Mouse (Mus musculus) layer of hippocampus, adult 9-10 months (tissue): Measurements from ENCODE around the gene Ppp2r5e.

Source experiments
- DNase-seq: peaks from one replicate; pipeline ENCODE4 v3.0.0; 2022; ENCODE audit warnings: low spot score

Gene Ppp2r5e

GRCm38 (mm10) chr12:75577255-75577654 lies 18.8 kb downstream of the Ppp2r5e start:
- no peak for DNase-seq

- peak; percentile 37 for DNase-seq
Observed at GRCm38 (mm10) chr12:75572271-75572670, 23.8 kb downstream of the Ppp2r5e start.

- no peak for DNase-seq
Observed at GRCm38 (mm10) chr12:75570138-75570537, 25.9 kb downstream of the Ppp2r5e start.

GRCm38 (mm10) chr12:75567745-75568144 lies 28.3 kb downstream of the Ppp2r5e start:
- DNase-seq = no peak

- no peak for DNase-seq
Observed at GRCm38 (mm10) chr12:75565756-75566155, 30.3 kb downstream of the Ppp2r5e start.

- DNase-seq = no peak
Observed at GRCm38 (mm10) chr12:75564498-75564897, 31.5 kb downstream of the Ppp2r5e start.

- DNase-seq = no peak
Observed at GRCm38 (mm10) chr12:75562996-75563618, 32.9 kb downstream of the Ppp2r5e start.

GRCm38 (mm10) chr12:75560681-75561387 lies 35.2 kb downstream of the Ppp2r5e start:
- no peak for DNase-seq

- no peak for DNase-seq
Observed at GRCm38 (mm10) chr12:75559196-75559595, 36.8 kb downstream of the Ppp2r5e start.

- no peak for DNase-seq
Observed at GRCm38 (mm10) chr12:75557813-75558212, 38.2 kb downstream of the Ppp2r5e start.

GRCm38 (mm10) chr12:75555032-75555431 lies 41.0 kb downstream of the Ppp2r5e start:
- DNase-seq = no peak

- no peak for DNase-seq
Observed at GRCm38 (mm10) chr12:75552296-75552695, 43.7 kb downstream of the Ppp2r5e start.

- DNase-seq = no peak
Observed at GRCm38 (mm10) chr12:75551671-75552070, 44.4 kb downstream of the Ppp2r5e start.

GRCm38 (mm10) chr12:75548999-75549398 lies 47.0 kb downstream of the Ppp2r5e start:
- no peak for DNase-seq

GRCm38 (mm10) chr12:75547174-75547573 lies 48.9 kb downstream of the Ppp2r5e start:
- DNase-seq = no peak

GRCm38 (mm10) chr12:75546241-75546640 lies 49.8 kb downstream of the Ppp2r5e start:
- no peak for DNase-seq

- DNase-seq = no peak
Observed at GRCm38 (mm10) chr12:75545431-75545925, 50.6 kb downstream of the Ppp2r5e start.

GRCm38 (mm10) chr12:75544666-75545065 lies 51.4 kb downstream of the Ppp2r5e start:
- no peak for DNase-seq

- DNase-seq = no peak
Observed at GRCm38 (mm10) chr12:75544259-75544658, 51.8 kb downstream of the Ppp2r5e start.

- DNase-seq = no peak
Observed at GRCm38 (mm10) chr12:75543346-75543745, 52.7 kb downstream of the Ppp2r5e start.

GRCm38 (mm10) chr12:75540621-75541171 lies 55.3 kb downstream of the Ppp2r5e start:
- DNase-seq = no peak

- DNase-seq = no peak
Observed at GRCm38 (mm10) chr12:75539228-75539627, 56.8 kb downstream of the Ppp2r5e start.
